Mouse (Mus musculus) natural killer cell, adult 2 months (primary cell): ENCODE measurements around the gene Nudt15.

Experiments used
- DNase-seq, 2 experiments: peaks; one replicate each; pipeline ENCODE4 v3.0.0; 2022; ENCODE audit warnings: low spot score in 2 of 2

Gene Nudt15

DNA sequence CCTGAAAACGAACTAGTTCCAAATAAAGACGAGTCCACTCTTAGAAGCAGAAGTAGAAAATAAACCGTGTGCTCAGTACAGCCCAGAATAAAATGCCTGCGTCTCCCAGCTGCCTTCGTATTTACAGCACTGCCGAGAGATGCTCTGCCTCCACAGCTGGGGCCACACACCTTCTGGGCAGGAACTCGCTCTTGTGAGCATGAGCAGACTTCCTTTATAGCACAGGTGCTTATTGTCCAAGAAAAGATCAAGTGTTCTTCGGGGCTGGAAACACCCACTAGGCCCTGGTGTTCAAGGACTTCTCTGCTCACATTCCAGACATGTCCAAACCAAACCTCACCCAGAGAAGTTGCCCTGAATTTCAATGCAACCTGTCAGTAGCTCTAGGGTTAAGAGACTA lies 77.4 kb downstream of the Nudt15 start:
- DNase-seq = no peak

DNA sequence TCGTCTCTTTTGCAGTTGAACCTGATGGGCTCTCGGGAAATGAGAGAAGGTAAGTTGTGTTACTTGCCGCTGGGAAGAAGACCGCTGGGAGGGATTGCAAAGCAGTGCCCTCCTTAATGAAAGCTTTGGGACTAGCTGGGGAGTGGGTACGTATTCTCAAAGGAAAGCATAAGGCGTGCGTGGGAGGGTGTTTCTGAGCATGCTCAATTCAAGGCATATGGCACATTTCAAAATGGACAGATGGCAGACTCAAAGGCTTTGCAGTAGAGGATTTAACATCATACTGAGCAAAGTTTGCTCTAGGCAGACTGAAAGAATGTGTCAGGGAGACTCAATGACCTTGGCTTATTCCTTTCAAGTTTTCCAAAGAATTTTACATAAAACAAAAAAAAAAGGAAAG lies 78.5 kb downstream of the Nudt15 start:
- DNase-seq = no peak
